ENCODE assay signal across 12 mouse cellular contexts in the genomic region with DNA sequence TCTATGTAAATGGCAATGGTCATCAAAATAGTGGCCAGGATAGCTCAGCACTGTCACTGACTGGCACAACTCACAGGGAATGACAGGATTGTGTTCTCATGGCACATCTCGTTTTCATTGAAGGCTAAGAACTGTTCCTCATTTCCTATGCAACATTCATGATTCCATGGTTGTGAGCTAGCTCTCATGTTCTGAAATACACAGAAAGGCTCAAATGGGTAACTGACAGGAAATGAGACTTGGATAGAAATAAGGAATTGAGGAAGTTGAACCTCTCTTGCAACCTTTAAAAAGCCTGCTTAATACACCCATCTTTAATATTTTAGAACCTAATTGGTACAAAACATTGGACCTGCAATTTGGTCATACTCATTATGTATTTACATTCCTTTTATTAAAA.
"Had no signal": no experiment of that assay in that cellular context is flagged by ENCODE, and none has a peak within 500 bp of the region (broad histone marks: within the 10 kb centered on the region; RNA-seq: fewer than 3 reads in every experiment).

No protein-coding gene starts in this region.

- DNase-seq: retina, postnatal 1 day; right cerebral cortex, adult 18-20 months; right cerebral cortex, postnatal 14 days; right cerebral cortex, postnatal 25 days; right cerebral cortex, postnatal 4 days; spleen, adult 18-20 months; thymus, adult 18-20 months; thymus, adult 2 months; thymus, postnatal 14 days; thymus, postnatal 25 days; thymus, postnatal 36 days; thymus, postnatal 4 days had no signal
